Mouse (Mus musculus): ENCODE data around the gene Ugt1a2. TPM values are rescaled to one million over a fixed set of nuclear protein-coding genes. Genes with fewer than 3 reads are reported as not detected.

Ugt1a2 gene
- polyA plus RNA-seq (2017; shearing (Covaris generic)): not detected

DNA sequence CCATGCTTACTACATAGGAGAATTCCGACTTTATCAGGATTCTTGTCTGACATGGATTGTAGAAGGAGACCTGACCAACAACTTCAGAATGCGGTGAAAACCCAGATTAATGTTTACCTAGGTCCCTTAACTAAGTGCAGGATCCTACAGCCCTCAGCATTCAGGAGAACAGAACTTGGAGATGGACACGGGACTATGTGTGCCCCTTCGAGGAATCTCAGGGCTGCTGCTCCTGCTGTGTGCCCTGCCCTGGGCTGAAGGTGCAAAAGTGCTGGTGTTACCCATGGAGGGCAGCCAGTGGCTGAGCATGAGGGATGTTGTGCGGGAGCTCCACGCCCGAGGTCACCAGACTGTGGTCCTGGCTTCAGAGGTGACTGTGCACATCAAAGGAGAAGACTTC lies at the start of gene Ugt1a2:
TSS of gene Ugt1a2 (plus strand) at position 146 of the 400 bp plus-strand sequence.

DNA sequence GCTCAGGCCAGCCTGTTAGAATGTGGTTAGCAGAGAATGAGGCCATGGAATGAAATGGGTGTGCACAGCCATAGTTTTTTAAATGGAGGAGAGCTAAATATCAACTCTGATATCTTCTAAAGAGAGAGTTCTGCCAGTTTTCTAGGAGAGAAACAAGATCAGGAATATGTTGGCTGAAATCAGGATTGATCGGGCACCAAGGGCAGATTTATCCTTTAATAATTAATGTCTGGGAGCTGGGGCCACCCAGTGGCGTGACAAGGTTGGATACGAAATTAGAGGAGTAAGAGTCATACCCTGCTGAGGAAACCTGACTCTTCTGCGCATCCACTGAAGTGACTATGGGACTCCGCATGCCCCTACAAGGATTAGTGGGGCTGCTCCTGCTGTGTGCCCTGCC lies 34.7 kb upstream of the Ugt1a2 start, which contains the start of gene Ugt1a5:
TSS of gene Ugt1a5 (plus strand) at position 302 of the 400 bp plus-strand sequence.

DNA sequence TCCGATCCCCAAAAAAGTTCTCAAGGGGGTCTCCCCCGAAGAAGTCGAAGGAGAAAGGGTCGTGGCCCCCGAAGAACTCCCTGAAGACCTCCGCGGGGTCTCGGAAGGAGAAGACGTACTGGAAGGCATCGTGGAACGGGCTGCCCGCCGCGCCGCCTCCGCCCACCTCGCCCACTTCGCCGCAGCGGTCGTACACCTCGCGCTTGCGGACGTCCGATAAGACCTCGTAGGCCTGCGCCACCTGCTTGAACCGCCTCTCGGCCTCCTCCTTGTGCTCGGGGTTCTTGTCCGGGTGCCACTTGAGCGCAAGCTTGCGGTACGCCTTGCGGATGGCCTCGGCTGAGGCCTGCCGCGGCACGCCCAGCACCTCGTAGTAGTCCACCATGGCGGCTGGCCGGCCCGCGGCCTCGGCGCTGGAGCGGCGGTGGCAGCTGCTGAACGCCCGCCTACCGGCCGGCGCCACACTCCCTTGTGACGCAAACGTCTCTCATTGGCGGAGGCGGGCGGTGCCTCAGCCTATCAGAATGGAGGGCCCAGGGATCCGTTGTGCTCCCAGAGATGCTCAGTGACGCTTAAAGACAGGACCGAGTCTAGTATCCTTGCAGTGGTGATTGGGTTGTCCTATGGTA lies 5.0 kb downstream of the Ugt1a2 start, which contains the start of gene Dnajb3:
TSS of gene Dnajb3 (minus strand) at position 489 of the 629 bp plus-strand sequence.

DNA sequence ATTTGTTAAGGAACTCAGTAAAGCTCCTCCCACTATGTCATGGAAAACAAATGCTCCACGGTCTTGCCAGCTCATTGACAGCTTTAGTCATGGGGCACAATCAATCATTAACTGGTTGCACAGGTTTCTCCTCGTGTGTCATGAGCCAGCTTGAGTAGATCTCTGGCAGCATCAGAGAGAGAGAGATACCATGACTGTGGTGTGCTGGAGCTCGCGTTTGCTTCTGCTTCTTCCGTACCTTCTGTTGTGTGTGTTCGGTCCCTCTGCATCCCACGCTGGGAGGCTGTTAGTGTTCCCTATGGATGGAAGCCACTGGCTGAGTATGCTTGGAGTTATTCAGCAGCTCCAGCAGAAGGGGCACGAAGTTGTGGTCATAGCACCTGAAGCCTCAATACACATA lies 11.4 kb downstream of the Ugt1a2 start, which contains the start of gene Ugt1a1:
TSS of gene Ugt1a1 (plus strand) at position 148 of the 400 bp plus-strand sequence.

DNA sequence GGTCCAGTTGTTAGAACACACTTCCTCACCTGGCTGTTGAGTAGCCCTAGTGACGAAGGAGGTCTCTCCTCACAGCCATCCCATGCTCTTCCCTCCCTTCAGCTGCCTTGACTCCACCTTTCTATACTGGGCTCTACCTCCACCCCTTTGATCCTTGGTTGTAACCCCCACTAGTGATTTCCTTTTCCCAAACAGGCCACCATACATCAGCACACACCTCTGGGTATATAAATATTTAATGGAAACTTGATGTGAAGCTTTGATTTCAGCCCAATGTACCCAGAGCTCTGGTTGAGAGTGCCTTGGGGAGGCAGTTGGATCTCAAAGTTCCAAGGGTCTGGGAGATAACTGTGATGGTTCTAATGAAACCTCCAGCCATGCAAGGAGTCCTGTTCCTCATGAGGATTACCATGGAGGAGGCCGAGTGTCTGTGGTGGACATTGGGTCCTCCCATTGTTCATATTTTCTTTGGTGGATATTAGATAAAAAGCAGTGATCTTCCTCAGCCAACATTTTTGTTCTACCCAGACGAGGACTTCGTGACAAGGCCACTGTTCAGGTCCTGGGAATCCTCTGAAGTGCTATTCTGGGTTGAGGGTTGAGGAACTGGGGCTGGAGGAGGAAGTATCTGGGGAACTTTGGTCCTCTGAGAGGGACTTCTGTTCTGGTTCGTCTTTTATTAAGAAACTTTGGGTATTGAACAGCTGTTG lies 26.4 kb downstream of the Ugt1a2 start, which contains the start of gene Mroh2a:
TSS of gene Mroh2a (plus strand) at position 317 of the 710 bp plus-strand sequence.

Other genes starting within 250 kb of the Ugt1a2 start
- 25.0 TPM for gene Usp40, start 192.1 kb upstream of the Ugt1a2 start, polyA plus RNA-seq (2017; shearing (Covaris generic))
- not detected for gene Ugt1a10, start 145.2 kb upstream of the Ugt1a2 start, polyA plus RNA-seq (2017; shearing (Covaris generic))
- gene Ugt1a9, start 129.8 kb upstream of the Ugt1a2 start, polyA plus RNA-seq (2017; shearing (Covaris generic)): not detected
- not detected for gene Ugt1a8, start 112.8 kb upstream of the Ugt1a2 start, polyA plus RNA-seq (2017; shearing (Covaris generic))
- 1.2 TPM for gene Ugt1a7c, start 105.5 kb upstream of the Ugt1a2 start, polyA plus RNA-seq (2017; shearing (Covaris generic))
- not detected for gene Ugt1a6b, start 97.3 kb upstream of the Ugt1a2 start, polyA plus RNA-seq (2017; shearing (Covaris generic))
- gene Ugt1a6a, start 65.8 kb upstream of the Ugt1a2 start, polyA plus RNA-seq (2017; shearing (Covaris generic)): 0.21 TPM
- not detected for gene Ugt1a5, start 34.6 kb upstream of the Ugt1a2 start, polyA plus RNA-seq (2017; shearing (Covaris generic))
- gene Dnajb3, start 5.2 kb downstream of the Ugt1a2 start, polyA plus RNA-seq (2017; shearing (Covaris generic)): 0.61 TPM
- gene Ugt1a1, start 11.4 kb downstream of the Ugt1a2 start, polyA plus RNA-seq (2017; shearing (Covaris generic)): not detected
- gene Mroh2a, start 26.4 kb downstream of the Ugt1a2 start, polyA plus RNA-seq (2017; shearing (Covaris generic)): 1.6 TPM
- gene Hjurp, start 77.0 kb downstream of the Ugt1a2 start, polyA plus RNA-seq (2017; shearing (Covaris generic)): 111 TPM
- not detected for gene Trpm8, start 77.1 kb downstream of the Ugt1a2 start, polyA plus RNA-seq (2017; shearing (Covaris generic))
- gene Spp2, start 206.4 kb downstream of the Ugt1a2 start, polyA plus RNA-seq (2017; shearing (Covaris generic)): not detected

Measured in CD4-positive, CD25-positive, alpha-beta regulatory T cell, adult 9 weeks (primary cell).